Mouse (Mus musculus) midbrain, postnatal 0 days (tissue): ENCODE measurements around the gene Tspan4. TPM values are rescaled to one million over a fixed set of nuclear protein-coding genes. Genes with fewer than 3 reads are reported as not detected.

Source experiments
- ATAC-seq: fragments of 200-750 bp; cut with Nextera tagmentation; 2 replicates; pipeline ENCODE4 v1.8.0; 2017; ENCODE audit warnings: moderate number of reproducible peaks, mild to moderate bottlenecking, moderate TSS enrichment, moderate library complexity; ENCODE audit not compliant: low FRiP score
- DNase-seq: peaks from one replicate; pipeline ENCODE4 v3.0.0-alpha.2; 2015; ENCODE audit warnings: low spot score
- H3K27ac ChIP-seq: fragments of 300-500 bp; sonication (generic); 2 replicates; pipeline ENCODE4 v1.5.1; 2014; ENCODE audit warnings: low read depth, mild to moderate bottlenecking, low read length, mixed read lengths
- H3K27me3 ChIP-seq: fragments of 300-500 bp; sonication (generic); 2 replicates; pipeline ENCODE4 v1.6.1; 2014; ENCODE audit warnings: low read length, control low read depth, mixed read lengths; ENCODE audit not compliant: insufficient read depth
- H3K36me3 ChIP-seq: fragments of 300-500 bp; sonication (generic); 2 replicates; pipeline ENCODE4 v1.6.1; 2014; ENCODE audit warnings: low read length, control low read depth, mixed read lengths; ENCODE audit not compliant: insufficient read depth
- H3K4me1 ChIP-seq: fragments of 300-500 bp; sonication (generic); 2 replicates; pipeline ENCODE4 v1.6.1; 2014; ENCODE audit warnings: mild to moderate bottlenecking, control low read depth, antibody characterized with exemption, low read length, mixed read lengths; ENCODE audit not compliant: insufficient read depth
- H3K4me2 ChIP-seq: fragments of 300-500 bp; sonication (generic); 2 replicates; pipeline ENCODE4 v1.6.1; 2014; ENCODE audit warnings: low read depth, mild to moderate bottlenecking, low read length, mixed read lengths; ENCODE audit not compliant: poor library complexity, severe bottlenecking
- H3K4me3 ChIP-seq: fragments of 300-500 bp; sonication (generic); 2 replicates; pipeline ENCODE4 v1.5.1; 2014; ENCODE audit warnings: low read depth, mild to moderate bottlenecking, low read length, moderate library complexity
- H3K9ac ChIP-seq: fragments of 300-500 bp; sonication (generic); replicated peaks from 2 replicates; pipeline ENCODE4 v1.6.1; 2014; ENCODE audit warnings: mild to moderate bottlenecking, low read length, moderate library complexity, mixed read lengths; ENCODE audit not compliant: poor library complexity, severe bottlenecking
- H3K9me3 ChIP-seq: fragments of 300-500 bp; sonication (generic); 2 replicates; pipeline ENCODE4 v1.6.1; 2016; ENCODE audit warnings: low read length, control low read depth
- CTCF ChIP-seq: IDR thresholded peaks from 2 replicates; pipeline ENCODE4 v1.5.1; 2016; ENCODE audit warnings: antibody characterized with exemption, mild to moderate bottlenecking
- WGBS: fragments of 180-500 bp; shearing (Covaris S2); extraction: QIAGEN DNeasy Blood & Tissue Kit; methylation state at CpG from one replicate; pipeline ENCODE4 v1.1.7; 2014; 5-methylcytosine and 5-hydroxymethylcytosine counted together
- polyA plus RNA-seq: library from polyadenylated mRNA; unstranded; fragments of >200 nt; fragmentation: Nextera tagmentation; extraction: Ambion mirVana; gene quantifications from 2 replicates; pipeline ENCODE4 v1.2.1, GENCODE M21; 2015
- total RNA-seq: library from RNA; depleted of rRNA; stranded (reverse); fragments of >200 nt; gene quantifications from 2 replicates; pipeline ENCODE4 v1.2.3, GENCODE M21; 2014; rRNA removed

Tspan4 gene
- 91.4 and 94.8 TPM in 2 replicates for total RNA-seq
- 68.1 and 75.7 TPM in 2 replicates for polyA plus RNA-seq

- Histone ChIP-seq H3K4me3 (peak within 1 kb of the TSS; percentile 74), H3K36me3 (peaks cover 19% of the 10 kb centered on the region), H3K9me3 (no peaks in the 10 kb centered on the region), H3K4me1 (peaks cover 6% of the 10 kb centered on the region), H3K4me2 (peak within 1 kb of the TSS; percentile 93), H3K27ac (peak within 1 kb of the TSS; percentile 82), H3K27me3 (peaks cover 12% of the 10 kb centered on the region), H3K9ac (peak within 1 kb of the TSS; percentile 87)
- ATAC-seq (peak; percentile 85), DNase-seq (peak; percentile 89)
- TF ChIP-seq CTCF, result peak; percentile 40
- under 1% methylated on average over 87 of the region's 87 CpGs for WGBS
Measured at GRCm38 (mm10) chr7:141475011-141475804, at the start of gene Tspan4, which contains the start of gene Polr2l. Gene Tspan4, plus strand, starts transcription at chr7:141475240. Gene Polr2l, minus strand, starts transcription at chr7:141475132.

- no peak overlapping the region for H3K4me2 ChIP-seq
- peaks cover 11% of the 10 kb centered on the region for H3K4me1 ChIP-seq
- peaks cover 33% of the 10 kb centered on the region for H3K36me3 ChIP-seq
- no peak overlapping the region for H3K4me3 ChIP-seq
- ATAC-seq (no peak), DNase-seq (no peak)
- TF ChIP-seq CTCF, result no peak
- H3K9me3 ChIP-seq, result no peaks in the 10 kb centered on the region
- H3K27ac ChIP-seq, result no peak overlapping the region
- H3K27me3 ChIP-seq, result no peaks in the 10 kb centered on the region
- H3K9ac ChIP-seq, result no peak overlapping the region
- 89% methylated on average over 12 of the region's 12 CpGs for WGBS
Measured at GRCm38 (mm10) chr7:141426948-141427730, 47.9 kb upstream of the Tspan4 start.

- DNase-seq (peak; percentile 15), ATAC-seq (no peak)
- peak overlapping the region; percentile 57 for H3K4me3 ChIP-seq
- H3K9me3 ChIP-seq, result no peaks in the 10 kb centered on the region
- H3K27ac ChIP-seq, result peak overlapping the region; percentile 81
- H3K36me3 ChIP-seq, result peaks cover 42% of the 10 kb centered on the region
- peaks cover 14% of the 10 kb centered on the region for H3K4me1 ChIP-seq
- no peaks in the 10 kb centered on the region for H3K27me3 ChIP-seq
- 49% methylated on average over 5 of the region's 5 CpGs for WGBS
- peak overlapping the region; percentile 82 for H3K9ac ChIP-seq
- H3K4me2 ChIP-seq, result peak overlapping the region; percentile 85
- TF ChIP-seq CTCF, result no peak
Measured at GRCm38 (mm10) chr7:141428701-141429100, 46.3 kb upstream of the Tspan4 start.

- H3K4me2 ChIP-seq, result peak within 1 kb of the TSS; percentile 85
- peak; percentile 14 for TF ChIP-seq CTCF
- DNase-seq, result peak; percentile 89
Measured at GRCm38 (mm10) chr7:141429310-141429709, 45.7 kb upstream of the Tspan4 start, which contains the start of gene Cend1. Gene Cend1, minus strand, starts transcription at chr7:141429491.

GRCm38 (mm10) chr7:141429840-141430584, 45.0 kb upstream of the Tspan4 start:
- DNase-seq, result no peak
- Histone ChIP-seq H3K4me1 (peaks cover 21% of the 10 kb centered on the region), H3K4me3 (peak overlapping the region; percentile 57), H3K9ac (no peak overlapping the region), H3K4me2 (peak overlapping the region; percentile 85), H3K9me3 (no peaks in the 10 kb centered on the region), H3K27me3 (no peaks in the 10 kb centered on the region), H3K27ac (peak overlapping the region; percentile 81; the same call in 1 of the 2 replicates), H3K36me3 (peaks cover 42% of the 10 kb centered on the region)
- 64% methylated on average over 9 of the region's 9 CpGs for WGBS
- no peak for TF ChIP-seq CTCF
- ATAC-seq, result peak; percentile 18; the same call in 1 of the 2 replicates

More at GRCm38 (mm10) chr7:141429310-141429709, 45.7 kb upstream of the Tspan4 start, which contains the start of gene Cend1:
- H3K4me3 ChIP-seq, result peak within 1 kb of the TSS; percentile 57
- H3K27me3 ChIP-seq, result no peaks in the 10 kb centered on the region
- H3K9me3 ChIP-seq, result no peaks in the 10 kb centered on the region
- H3K27ac ChIP-seq, result peak within 1 kb of the TSS; percentile 81
- peak within 1 kb of the TSS; percentile 82 for H3K9ac ChIP-seq
- peaks cover 18% of the 10 kb centered on the region for H3K4me1 ChIP-seq
- peak; percentile 61 for ATAC-seq
- H3K36me3 ChIP-seq, result peaks cover 42% of the 10 kb centered on the region
- 1% methylated on average over 19 of the region's 19 CpGs for WGBS
